Mouse (Mus musculus) lung, postnatal 10 days (tissue): ENCODE measurements around the gene Col8a2.

Experiments used
- DNase-seq: peaks from one replicate; pipeline ENCODE4 v3.0.0; 2021

The Col8a2 gene

GRCm38 (mm10) chr4:126286492-126286891 lies at the start of gene Col8a2:
Col8a2 (plus strand) TSS chr4:126286793.
- peak; percentile 42 for DNase-seq

- DNase-seq, result no peak
These were observed 48.8 kb upstream of the Col8a2 start for GRCm38 (mm10) chr4:126237721-126238242.

GRCm38 (mm10) chr4:126239862-126240475 lies 46.6 kb upstream of the Col8a2 start:
- no peak for DNase-seq

GRCm38 (mm10) chr4:126241956-126242355 lies 44.6 kb upstream of the Col8a2 start:
- no peak for DNase-seq

GRCm38 (mm10) chr4:126242510-126242909 lies 44.1 kb upstream of the Col8a2 start:
- DNase-seq, result no peak

- DNase-seq, result no peak
These were observed 40.2 kb upstream of the Col8a2 start for GRCm38 (mm10) chr4:126246202-126246889.

- DNase-seq, result no peak
These were observed 38.2 kb upstream of the Col8a2 start for GRCm38 (mm10) chr4:126248261-126248868.

- no peak for DNase-seq
These were observed 35.9 kb upstream of the Col8a2 start for GRCm38 (mm10) chr4:126250659-126251058.

GRCm38 (mm10) chr4:126251655-126252254 lies 34.8 kb upstream of the Col8a2 start:
- DNase-seq, result peak; percentile 83

GRCm38 (mm10) chr4:126252411-126253237 lies 34.0 kb upstream of the Col8a2 start:
- no peak for DNase-seq

GRCm38 (mm10) chr4:126253637-126254272 lies 32.8 kb upstream of the Col8a2 start:
- DNase-seq, result no peak

- peak; percentile 82 for DNase-seq
These were observed 32.1 kb upstream of the Col8a2 start for GRCm38 (mm10) chr4:126254315-126255112.

GRCm38 (mm10) chr4:126255113-126256001 lies 31.2 kb upstream of the Col8a2 start:
- peak; percentile 76 for DNase-seq

- peak; percentile 89 for DNase-seq
These were observed 30.3 kb upstream of the Col8a2 start, which contains the start of gene Map7d1 for GRCm38 (mm10) chr4:126256131-126256791. Map7d1 (minus strand) TSS chr4:126256343.

- peak; percentile 51 for DNase-seq
These were observed 29.4 kb upstream of the Col8a2 start for GRCm38 (mm10) chr4:126256967-126257881.

- DNase-seq, result peak; percentile 61
These were observed 27.5 kb upstream of the Col8a2 start for GRCm38 (mm10) chr4:126259063-126259462.

GRCm38 (mm10) chr4:126259523-126260160 lies 27.0 kb upstream of the Col8a2 start:
- DNase-seq, result peak; percentile 95
